Mouse (Mus musculus) CH12.LX (cell line): ENCODE data around the gene Fchsd2. TPM values are rescaled to one million over a fixed set of nuclear protein-coding genes. Genes with fewer than 3 reads are reported as not detected.

Experiments used
- DNase-seq: peaks from one replicate; pipeline ENCODE4 v3.0.0-alpha.2; 2013; ENCODE audit errors: extremely low read depth
- H3K27ac ChIP-seq: 2 replicates; pipeline ENCODE4 v1.5.1; 2012; ENCODE audit warnings: low read depth, mild to moderate bottlenecking, control low read depth, moderate library complexity; ENCODE audit not compliant: insufficient read depth
- H3K27me3 ChIP-seq: replicated peaks from 2 replicates; pipeline ENCODE3; 2012; ENCODE audit warnings: inconsistent platforms
- H3K36me3 ChIP-seq, 2 experiments: replicated peaks in 1 of 2; 2 replicates each; pipeline versions ENCODE3 to v1.6.1; 2012; ENCODE audit warnings: inconsistent platforms in 1 of 2, low read length in 1 of 2, mild to moderate bottlenecking in 1 of 2, mixed read lengths in 1 of 2, moderate library complexity in 1 of 2; ENCODE audit not compliant: control insufficient read depth in 1 of 2, insufficient read depth in 1 of 2
- H3K4me1 ChIP-seq, 2 experiments: 2 replicates each; pipeline ENCODE4 v1.6.1; 2012; ENCODE audit warnings: inconsistent platforms in 1 of 2, moderate library complexity in 1 of 2; ENCODE audit not compliant: insufficient read depth in 2 of 2, control insufficient read depth in 1 of 2
- H3K4me2 ChIP-seq: 2 replicates; pipeline ENCODE4 v1.6.1; 2012; ENCODE audit warnings: low read depth, mild to moderate bottlenecking, control low read depth; ENCODE audit not compliant: poor library complexity, insufficient read depth, severe bottlenecking
- H3K4me3 ChIP-seq, 3 experiments: fragments of 150-350 bp in 1 of 3; sonication (generic) in 1 of 3; replicated peaks in 1 of 3; 2 replicates each; pipeline versions ENCODE3 to v1.5.1; 2011 to 2012; ENCODE audit warnings: low read depth in 2 of 3, low read length in 2 of 3, mild to moderate bottlenecking in 2 of 3, moderate library complexity in 2 of 3, control low read depth in 1 of 3, improper control_type of control experiment in 1 of 3, inconsistent platforms in 1 of 3, mixed read lengths in 1 of 3; ENCODE audit not compliant: poor library complexity in 1 of 3
- H3K79me2 ChIP-seq: replicated peaks from 2 replicates; pipeline ENCODE4 v1.6.1; 2012; ENCODE audit warnings: mild to moderate bottlenecking, moderate library complexity; ENCODE audit not compliant: control insufficient read depth, poor library complexity, insufficient read depth, severe bottlenecking; ENCODE audit errors: extremely low read depth
- H3K9ac ChIP-seq: 2 replicates; pipeline ENCODE4 v1.6.1; 2012; ENCODE audit warnings: low read depth, mild to moderate bottlenecking, control low read depth, moderate library complexity; ENCODE audit not compliant: insufficient read depth
- H3K9me3 ChIP-seq: replicated peaks from 2 replicates; pipeline ENCODE3; 2012; ENCODE audit warnings: low read length, inconsistent platforms, mixed read lengths
- CHD1 ChIP-seq: IDR thresholded peaks from 2 replicates; pipeline ENCODE4 v1.6.1; 2012; ENCODE audit warnings: low read depth, low read length, improper control_type of control experiment, inconsistent platforms
- CTCF ChIP-seq, 2 experiments: IDR thresholded peaks in 1 of 2; conservative IDR thresholded peaks in 1 of 2; 2 replicates each; pipeline ENCODE4 v1.5.1; 2011 to 2012; ENCODE audit warnings: low read depth in 2 of 2, low read length in 2 of 2, improper control_type of control experiment in 1 of 2, inconsistent platforms in 1 of 2, mild to moderate bottlenecking in 1 of 2, moderate library complexity in 1 of 2
- E2F4 ChIP-seq: IDR thresholded peaks from 2 replicates; pipeline ENCODE4 v1.6.1; 2011; ENCODE audit warnings: low read depth, low read length, improper control_type of control experiment; ENCODE audit not compliant: insufficient replicate concordance
- ELF1 ChIP-seq: IDR thresholded peaks from 2 replicates; pipeline ENCODE4 v1.6.1; 2014; ENCODE audit warnings: low read depth, mild to moderate bottlenecking, inconsistent platforms, low read length, improper control_type of control experiment
- EP300 ChIP-seq: IDR thresholded peaks from 2 replicates; pipeline ENCODE4 v1.6.1; 2011; ENCODE audit warnings: low read length, improper control_type of control experiment
- ETS1 ChIP-seq: conservative IDR thresholded peaks from 2 replicates; pipeline ENCODE4 v1.6.1; 2012; ENCODE audit warnings: low read depth, mild to moderate bottlenecking, inconsistent platforms, low read length, improper control_type of control experiment, moderate library complexity
- HCFC1 ChIP-seq: IDR thresholded peaks from 2 replicates; pipeline ENCODE4 v1.6.1; 2012; ENCODE audit warnings: low read depth, mild to moderate bottlenecking, inconsistent platforms, low read length, improper control_type of control experiment
- IRF4 ChIP-seq: IDR thresholded peaks from 2 replicates; pipeline ENCODE4 v1.6.1; 2014; ENCODE audit warnings: low read depth, mild to moderate bottlenecking, inconsistent platforms, low read length, improper control_type of control experiment
- JUN ChIP-seq: IDR thresholded peaks from 2 replicates; pipeline ENCODE4 v1.6.1; 2011; ENCODE audit warnings: low read depth, mild to moderate bottlenecking, low read length, improper control_type of control experiment, moderate library complexity; ENCODE audit not compliant: insufficient read depth
- JUND ChIP-seq: conservative IDR thresholded peaks from 2 replicates; pipeline ENCODE4 v1.6.1; 2011; ENCODE audit warnings: low read depth, low read length, improper control_type of control experiment
- KAT2A ChIP-seq: IDR thresholded peaks from 2 replicates; pipeline ENCODE4 v1.6.1; 2012; ENCODE audit warnings: low read length, improper control_type of control experiment, inconsistent platforms; ENCODE audit not compliant: insufficient replicate concordance
- MAX ChIP-seq: IDR thresholded peaks from 2 replicates; pipeline ENCODE4 v1.6.1; 2011; ENCODE audit warnings: low read length, improper control_type of control experiment
- MAZ ChIP-seq: IDR thresholded peaks from 2 replicates; pipeline ENCODE4 v1.6.1; 2012; ENCODE audit warnings: low read depth, mild to moderate bottlenecking, inconsistent platforms, low read length, improper control_type of control experiment, moderate library complexity
- MEF2A ChIP-seq: IDR thresholded peaks from 2 replicates; pipeline ENCODE4 v1.6.1; 2014; ENCODE audit warnings: low read depth, mild to moderate bottlenecking, inconsistent platforms, low read length, improper control_type of control experiment, borderline replicate concordance
- MXI1 ChIP-seq: IDR thresholded peaks from 2 replicates; pipeline ENCODE4 v1.6.1; 2011; ENCODE audit warnings: mild to moderate bottlenecking, low read depth, low read length, improper control_type of control experiment
- NELFE ChIP-seq: IDR thresholded peaks from 2 replicates; pipeline ENCODE4 v1.6.1; 2011; ENCODE audit warnings: low read depth, low read length, improper control_type of control experiment
- NRF1 ChIP-seq: IDR thresholded peaks from 2 replicates; pipeline ENCODE4 v1.6.1; 2014; ENCODE audit warnings: low read depth, mild to moderate bottlenecking, inconsistent platforms, low read length, improper control_type of control experiment, moderate library complexity
- POLR2A ChIP-seq: IDR thresholded peaks from 2 replicates; pipeline ENCODE4 v1.6.1; 2011; ENCODE audit warnings: low read depth, mild to moderate bottlenecking, improper control_type of control experiment, low read length
- POLR2AphosphoS2 ChIP-seq: IDR thresholded peaks from 2 replicates; pipeline ENCODE4 v1.6.1; 2011; ENCODE audit warnings: low read depth, low read length, improper control_type of control experiment
- RAD21 ChIP-seq: IDR thresholded peaks from 2 replicates; pipeline ENCODE4 v1.6.1; 2011; ENCODE audit warnings: low read depth, mild to moderate bottlenecking, low read length, improper control_type of control experiment, moderate library complexity
- RCOR1 ChIP-seq: conservative IDR thresholded peaks from 2 replicates; pipeline ENCODE4 v1.6.1; 2012; ENCODE audit warnings: low read depth, mild to moderate bottlenecking, inconsistent platforms, low read length, improper control_type of control experiment
- SIN3A ChIP-seq: IDR thresholded peaks from 2 replicates; pipeline ENCODE4 v1.6.1; 2012; ENCODE audit warnings: low read length, improper control_type of control experiment, inconsistent platforms
- TCF12 ChIP-seq: IDR thresholded peaks from 2 replicates; pipeline ENCODE4 v1.6.1; 2014; ENCODE audit warnings: low read depth, mild to moderate bottlenecking, inconsistent platforms, low read length, improper control_type of control experiment
- ZNF384 ChIP-seq: IDR thresholded peaks from 2 replicates; pipeline ENCODE4 v1.6.1; 2012; ENCODE audit warnings: low read depth, low read length, improper control_type of control experiment, inconsistent platforms
- dilution Hi-C: fragments of 300-500 bp; cut with MboI; formaldehyde crosslinking; loops from 2 replicates; pipeline ENCODE4 v1.14.3; 2020; ENCODE audit warnings: low sequenced_read_pairs; ENCODE audit not compliant: extremely low pct_unique_long_range_greater_than_20kb, extremely low pct_ligation_motif_present
- in situ Hi-C: fragments of 300-500 bp; cut with MboI; formaldehyde crosslinking; loops from 3 replicates; pipeline ENCODE4 v1.14.3; 2019; ENCODE audit warnings: low sequenced_read_pairs, low pct_ligation_motif_present, low pct_unique_long_range_greater_than_20kb, mixed read lengths
- polyA plus RNA-seq: library from polyadenylated mRNA; unstranded; fragments of >175 nt; gene quantifications from 2 replicates; pipeline ENCODE4 v1.2.1, GENCODE M21; 2012; ENCODE audit warnings: low read depth; ENCODE audit not compliant: insufficient read length
- total RNA-seq, 2 experiments: library from RNA; depleted of rRNA; stranded (reverse); fragments of 300-350 nt in 1 of 2; fragments of >200 nt in 1 of 2; gene quantifications; 2 replicates each; pipeline ENCODE4 v1.2.3; 2012 to 2014

The Fchsd2 gene
- total and polyA plus RNA-seq, 3 experiments = 23.8 to 38.2 (median 25.5) TPM

DNA sequence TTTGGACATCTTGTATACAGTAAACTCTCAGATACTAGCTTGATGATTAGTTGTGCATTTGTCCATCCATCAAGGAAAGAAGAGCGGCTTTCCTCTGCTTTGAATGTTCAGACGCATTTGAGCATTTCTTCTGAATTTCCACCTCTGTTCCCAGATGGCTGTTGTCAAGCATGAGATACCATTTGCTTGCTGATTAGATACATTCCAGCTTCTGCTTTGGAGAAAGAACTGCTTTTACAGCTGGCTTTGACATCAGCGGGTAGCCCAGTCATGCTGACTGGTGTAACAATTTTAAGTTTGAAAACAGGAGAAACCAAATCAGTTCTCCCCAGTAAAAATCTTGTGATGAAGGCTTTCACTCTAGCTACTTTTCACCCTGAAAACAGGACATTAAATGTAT is 77.8 kb downstream of the Fchsd2 start:
- DNase-seq = peak; percentile 37
- H3K79me2 ChIP-seq = peaks cover 22% of the 10 kb centered on the region
- in situ Hi-C loops (no loop called here), dilution Hi-C loops (no loop called here)
- H3K9ac ChIP-seq = peak overlapping the region; percentile 53
- H3K4me1 ChIP-seq = peaks cover 6 to 69% of the 10 kb centered on the region in 2 experiments
- no peaks in the 10 kb centered on the region for H3K27me3 ChIP-seq
- peak overlapping the region; percentile 71 for H3K4me2 ChIP-seq
- TF ChIP-seq ETS1 (peak; percentile 44), JUN (no peak), SIN3A (0 out of 2 replicates have a peak, but pooled peaks have one; percentile 5)
- no peak overlapping the region for H3K4me3 ChIP-seq
- H3K36me3 ChIP-seq = peaks cover 6 to 9% of the 10 kb centered on the region in 2 experiments
- H3K9me3 ChIP-seq = no peaks in the 10 kb centered on the region
- peak overlapping the region; percentile 80 for H3K27ac ChIP-seq

DNA sequence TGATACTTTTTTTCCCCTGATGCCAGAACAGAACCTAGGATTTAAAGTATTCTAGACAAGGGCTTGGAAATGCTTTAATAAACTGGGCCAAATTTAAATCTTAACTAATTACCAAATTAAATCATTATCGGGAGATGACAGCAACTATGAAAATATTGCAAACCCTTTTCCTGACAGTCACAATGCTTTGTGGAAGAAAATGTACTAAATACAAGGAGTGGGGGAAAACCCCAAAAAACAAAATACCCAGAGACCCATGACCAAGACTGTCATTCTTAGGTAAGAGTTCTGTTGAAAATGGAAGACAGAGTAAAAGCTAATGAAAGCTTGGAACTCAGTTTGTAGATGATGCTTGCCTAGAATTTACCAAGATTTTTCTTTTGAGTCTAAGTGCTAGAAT is 78.3 kb downstream of the Fchsd2 start:
- DNase-seq = peak; percentile 56
- H3K4me2 ChIP-seq = no peak overlapping the region
- no peaks in the 10 kb centered on the region for H3K27me3 ChIP-seq
- no peak overlapping the region for H3K4me3 ChIP-seq
- in situ Hi-C loops = no loop called here
- dilution Hi-C loops = no loop called here
- peak overlapping the region; percentile 53; the same call in 1 of the 2 replicates for H3K9ac ChIP-seq
- peaks cover 22% of the 10 kb centered on the region for H3K79me2 ChIP-seq
- peaks cover 6 to 69% of the 10 kb centered on the region in 2 experiments for H3K4me1 ChIP-seq
- H3K9me3 ChIP-seq = no peaks in the 10 kb centered on the region
- H3K36me3 ChIP-seq = peaks cover 6 to 9% of the 10 kb centered on the region in 2 experiments
- TF ChIP-seq IRF4 (0 out of 2 replicates have a peak, but pooled peaks have one; percentile 38), NRF1 (no peak), MEF2A (peak; percentile 43; the same call in 1 of the 2 replicates), MXI1 (peak; percentile 69; the same call in 1 of the 2 replicates), E2F4 (no peak), RCOR1 (no peak), MAX (no peak), TCF12 (0 out of 2 replicates have a peak, but pooled peaks have one; percentile 20), KAT2A (no peak), JUND (0 out of 2 replicates have a peak, but pooled peaks have one; percentile 28), POLR2A (no peak), JUN (no peak), POLR2AphosphoS2 (no peak), MAZ (peak; percentile 53; the same call in 1 of the 2 replicates), ETS1 (peak; percentile 69), CTCF (conservative IDR thresholded peaks at IDR 0.05 in 1 of 2, IDR thresholded peaks at IDR 0.05 in 1 of 2; ENCODE audit: low read depth in 2 of 2, low read length in 2 of 2) (no peak), RAD21 (no peak), ELF1 (0 out of 2 replicates have a peak, but pooled peaks have one; percentile 18), SIN3A (peak; percentile 75), NELFE (no peak; the same call in 1 of the 2 replicates), HCFC1 (no peak), EP300 (peak; percentile 61; the same call in 1 of the 2 replicates), ZNF384 (peak; percentile 11; the same call in 1 of the 2 replicates), CHD1 (peak; percentile 57; the same call in 1 of the 2 replicates)
- no peak overlapping the region for H3K27ac ChIP-seq
